Mouse (Mus musculus): ENCODE measurements at regions not wholly inside any gene's neighbourhood (a gene's known extent, or its start where the extent isn't known, plus 50 kb on each side); places are given as distances from the start of the nearest gene placed in this dataset.
"Not testable (repeated sequence)": the region's sequence is repeated elsewhere in the genome, so short reads cannot be mapped to it uniquely, and the experiment has no call there.

GRCm38 (mm10) chr6:102005627-102006026 lies 567.3 kb downstream of the Cntn3 start:
- 75% methylated on average over 3 of the region's 3 CpGs for WGBS
- no peak overlapping the region for H3K27ac ChIP-seq (replicated peaks)
- H3K36me3 ChIP-seq (replicated peaks) = no peaks in the 10 kb centered on the region
- H3K9me3 ChIP-seq = no peaks in the 10 kb centered on the region
- H3K4me1 ChIP-seq = no peaks in the 10 kb centered on the region
- H3K27me3 ChIP-seq (replicated peaks; ENCODE audit: low read depth, poor library complexity, severe bottlenecking) = no peaks in the 10 kb centered on the region
- DNase-seq (ENCODE audit: low spot score) = no peak
- H3K4me3 ChIP-seq = no peak overlapping the region

GRCm38 (mm10) chr6:101998181-101998580 lies 574.7 kb downstream of the Cntn3 start:
- no peaks in the 10 kb centered on the region for H3K4me1 ChIP-seq
- no peaks in the 10 kb centered on the region for H3K9me3 ChIP-seq
- whole genome bisulfite sequencing = 61% methylated on average over 2 of the region's 2 CpGs
- no peaks in the 10 kb centered on the region for H3K36me3 ChIP-seq (replicated peaks)
- no peak overlapping the region for H3K27ac ChIP-seq (replicated peaks)
- H3K27me3 ChIP-seq (replicated peaks; ENCODE audit: low read depth, poor library complexity, severe bottlenecking) = no peaks in the 10 kb centered on the region
- no peak overlapping the region for H3K4me3 ChIP-seq
- DNase-seq (ENCODE audit: low spot score) = no peak

DNA sequence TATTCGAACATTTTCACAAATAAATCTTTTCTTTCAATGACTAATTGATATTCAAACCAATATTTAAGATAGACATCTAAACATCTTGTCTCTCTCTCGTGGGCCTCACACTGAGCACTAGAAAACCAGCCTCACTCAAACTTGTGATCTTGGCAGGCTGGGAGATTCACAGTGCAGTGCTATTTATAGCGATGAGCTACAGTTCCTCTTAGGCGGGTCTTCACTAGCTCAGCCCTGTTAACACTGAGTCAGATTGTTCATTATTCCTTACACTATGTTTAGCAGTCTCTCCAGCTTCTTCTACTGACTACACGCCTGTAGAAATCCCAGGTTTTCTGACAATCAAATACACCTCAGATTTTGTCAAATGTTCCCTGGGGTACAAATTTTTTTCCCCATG lies 575.3 kb downstream of the Cntn3 start:
- Histone ChIP-seq H3K27me3 (replicated peaks; ENCODE audit: low read depth, poor library complexity, severe bottlenecking) (no peaks in the 10 kb centered on the region), H3K27ac (replicated peaks) (no peak overlapping the region), H3K9me3 (no peaks in the 10 kb centered on the region), H3K4me3 (no peak overlapping the region), H3K36me3 (replicated peaks) (no peaks in the 10 kb centered on the region), H3K4me1 (no peaks in the 10 kb centered on the region)
- 62% methylated on average over 5 of the region's 5 CpGs for WGBS
- no peak for DNase-seq (ENCODE audit: low spot score)

DNA sequence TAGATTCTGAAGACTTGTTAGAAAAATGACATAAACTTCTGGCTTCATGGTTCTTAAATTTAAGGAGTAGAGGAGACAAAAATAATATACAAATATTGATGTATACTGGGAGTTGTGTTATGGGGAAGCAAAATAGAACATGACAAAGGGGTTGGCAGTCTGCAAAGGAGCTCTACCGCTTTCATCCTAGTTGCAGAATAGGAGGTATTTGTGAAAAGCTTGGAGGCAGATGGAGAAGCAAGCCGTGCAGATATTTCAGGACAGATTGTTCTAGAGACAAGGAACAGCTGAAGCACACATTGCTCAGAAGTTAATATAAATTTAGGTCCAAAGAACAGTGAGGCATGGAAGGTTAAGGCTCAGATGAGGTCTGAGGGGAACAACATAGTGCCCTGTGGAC lies 580.1 kb downstream of the Cntn3 start:
- Histone ChIP-seq H3K9me3 (no peaks in the 10 kb centered on the region), H3K4me1 (no peaks in the 10 kb centered on the region), H3K36me3 (replicated peaks) (no peaks in the 10 kb centered on the region), H3K27ac (replicated peaks) (no peak overlapping the region), H3K4me3 (no peak overlapping the region), H3K27me3 (replicated peaks; ENCODE audit: low read depth, poor library complexity, severe bottlenecking) (no peaks in the 10 kb centered on the region)
- WGBS = 90% methylated on average over 2 of the region's 2 CpGs
- no peak for DNase-seq (ENCODE audit: low spot score)

DNA sequence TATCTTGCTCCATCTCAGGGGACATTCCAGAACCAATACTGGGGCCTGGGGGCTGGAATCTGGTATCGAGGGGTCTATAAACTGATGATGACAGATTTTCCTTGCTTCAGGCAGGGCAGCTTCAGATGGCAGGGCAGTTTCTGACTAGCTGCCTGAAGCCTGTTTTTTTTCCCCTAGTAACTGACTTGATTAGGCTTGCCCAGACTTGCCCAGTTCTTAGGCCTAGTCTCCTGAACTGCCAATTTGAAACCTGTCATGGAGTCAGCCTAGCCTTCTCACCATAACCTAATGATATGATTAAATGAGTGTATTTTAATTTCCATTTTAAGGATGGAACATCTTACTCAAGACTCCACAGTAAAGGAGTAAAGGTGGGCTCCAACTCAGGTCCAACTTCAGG lies 591.2 kb downstream of the Cntn3 start:
- Histone ChIP-seq H3K36me3 (replicated peaks) (no peaks in the 10 kb centered on the region), H3K4me1 (no peaks in the 10 kb centered on the region), H3K27me3 (replicated peaks; ENCODE audit: low read depth, poor library complexity, severe bottlenecking) (no peaks in the 10 kb centered on the region), H3K27ac (replicated peaks) (no peak overlapping the region), H3K4me3 (no peak overlapping the region), H3K9me3 (no peaks in the 10 kb centered on the region)
- 70% methylated on average over 1 of the region's 1 CpGs for WGBS
- DNase-seq (ENCODE audit: low spot score) = peak; percentile 8

DNA sequence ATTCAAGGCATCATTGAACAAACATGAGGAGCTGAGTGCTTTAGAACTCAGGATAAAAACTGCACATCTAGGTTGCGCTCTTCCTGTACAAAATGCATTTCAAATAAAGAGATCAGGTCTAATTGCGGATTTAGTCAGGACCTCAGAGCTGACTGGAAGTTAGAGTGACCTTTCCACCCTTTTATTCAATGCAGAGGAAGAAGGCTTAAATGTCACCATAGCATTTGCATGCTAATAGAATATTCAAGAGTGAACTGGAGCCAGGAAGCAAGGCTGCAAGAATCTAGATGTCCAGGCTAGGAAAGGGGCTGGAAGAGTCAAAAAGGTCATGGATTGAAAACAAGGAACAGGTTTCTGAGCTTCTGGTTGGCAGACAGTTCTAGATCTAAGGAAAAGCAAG lies 593.7 kb downstream of the Cntn3 start:
- H3K27ac ChIP-seq (replicated peaks) = no peak overlapping the region
- H3K4me1 ChIP-seq = no peaks in the 10 kb centered on the region
- DNase-seq (ENCODE audit: low spot score) = no peak
- H3K27me3 ChIP-seq (replicated peaks; ENCODE audit: low read depth, poor library complexity, severe bottlenecking) = no peaks in the 10 kb centered on the region
- 69% methylated on average over 2 of the region's 2 CpGs for WGBS
- H3K4me3 ChIP-seq = no peak overlapping the region
- H3K9me3 ChIP-seq = no peaks in the 10 kb centered on the region
- H3K36me3 ChIP-seq (replicated peaks) = no peaks in the 10 kb centered on the region

- Histone ChIP-seq H3K4me1 (no peaks in the 10 kb centered on the region), H3K36me3 (replicated peaks) (no peaks in the 10 kb centered on the region), H3K27ac (replicated peaks) (no peak overlapping the region), H3K27me3 (replicated peaks; ENCODE audit: low read depth, poor library complexity, severe bottlenecking) (no peaks in the 10 kb centered on the region), H3K4me3 (no peak overlapping the region), H3K9me3 (no peaks in the 10 kb centered on the region)
- DNase-seq (ENCODE audit: low spot score) = no peak
- WGBS = 89% methylated on average over 2 of the region's 2 CpGs
Measured at GRCm38 (mm10) chr6:101964941-101965340, 587.2 kb upstream of the Pdzrn3 start.

DNA sequence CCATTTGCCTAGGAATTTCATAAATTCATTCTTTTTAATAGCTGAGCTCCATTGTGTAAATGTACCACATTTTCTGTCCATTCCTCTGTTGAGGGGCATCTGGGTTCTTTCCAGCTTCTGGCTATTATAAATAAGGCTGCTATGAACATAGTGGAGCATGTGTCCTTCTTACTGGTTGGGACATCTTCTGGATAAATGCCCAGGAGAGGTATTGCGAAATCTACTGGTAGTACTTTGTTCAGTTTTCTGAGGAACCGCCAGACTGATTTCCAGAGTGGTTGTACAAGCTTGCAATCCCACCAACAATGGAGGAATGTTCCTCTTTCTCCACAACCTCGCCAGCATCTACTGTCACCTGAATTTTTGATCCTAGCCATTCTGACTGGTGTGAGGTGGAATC lies 583.8 kb upstream of the Pdzrn3 start:
- not testable (repeated sequence) for H3K9me3 ChIP-seq; H3K27ac ChIP-seq (replicated peaks); H3K36me3 ChIP-seq (replicated peaks); H3K4me1 ChIP-seq; H3K27me3 ChIP-seq (replicated peaks; ENCODE audit: low read depth, poor library complexity, severe bottlenecking); H3K4me3 ChIP-seq; DNase-seq (ENCODE audit: low spot score)
- WGBS = 82% methylated on average over 3 of the region's 3 CpGs

DNA sequence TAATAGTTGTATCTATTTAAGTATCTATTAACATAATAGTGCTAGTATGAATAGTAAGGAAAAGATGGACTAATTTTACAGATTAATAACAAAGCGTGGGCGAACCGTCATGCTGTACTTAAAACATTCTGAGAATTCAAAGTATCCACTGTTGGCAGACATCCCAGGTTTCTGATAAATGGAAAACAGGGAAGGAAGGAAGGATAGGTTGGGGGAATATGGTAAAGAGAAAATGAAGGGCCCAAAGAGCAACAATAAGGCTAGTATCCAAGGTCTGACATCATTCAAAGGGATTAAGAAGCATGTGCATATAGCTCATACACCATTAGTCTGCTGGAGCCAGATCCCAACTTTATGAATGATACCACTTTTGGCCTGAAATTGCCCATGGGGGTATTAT lies 572.0 kb upstream of the Pdzrn3 start:
- no peak for DNase-seq (ENCODE audit: low spot score)
- H3K27me3 ChIP-seq (replicated peaks; ENCODE audit: low read depth, poor library complexity, severe bottlenecking) = no peaks in the 10 kb centered on the region
- WGBS = 93% methylated on average over 3 of the region's 3 CpGs
- H3K9me3 ChIP-seq = no peaks in the 10 kb centered on the region
- H3K27ac ChIP-seq (replicated peaks) = no peak overlapping the region
- H3K36me3 ChIP-seq (replicated peaks) = no peaks in the 10 kb centered on the region
- H3K4me1 ChIP-seq = no peaks in the 10 kb centered on the region
- no peak overlapping the region for H3K4me3 ChIP-seq

GRCm38 (mm10) chr6:101948950-101949349 lies 571.3 kb upstream of the Pdzrn3 start:
- Histone ChIP-seq H3K9me3 (no peaks in the 10 kb centered on the region), H3K36me3 (replicated peaks) (no peaks in the 10 kb centered on the region), H3K27me3 (replicated peaks; ENCODE audit: low read depth, poor library complexity, severe bottlenecking) (no peaks in the 10 kb centered on the region), H3K4me3 (no peak overlapping the region), H3K27ac (replicated peaks) (no peak overlapping the region), H3K4me1 (no peaks in the 10 kb centered on the region)
- DNase-seq (ENCODE audit: low spot score) = no peak
- 93% methylated on average over 2 of the region's 2 CpGs for WGBS

GRCm38 (mm10) chr6:101940266-101940866 lies 562.7 kb upstream of the Pdzrn3 start:
- Histone ChIP-seq H3K27me3 (replicated peaks; ENCODE audit: low read depth, poor library complexity, severe bottlenecking) (no peaks in the 10 kb centered on the region), H3K27ac (replicated peaks) (no peak overlapping the region), H3K9me3 (no peaks in the 10 kb centered on the region), H3K4me3 (no peak overlapping the region), H3K36me3 (replicated peaks) (no peaks in the 10 kb centered on the region), H3K4me1 (peaks cover 3% of the 10 kb centered on the region; the same call in 1 of the 2 replicates)
- no peak for DNase-seq (ENCODE audit: low spot score)
- WGBS = 89% methylated on average over 3 of the region's 3 CpGs

GRCm38 (mm10) chr6:101938393-101938985 lies 560.8 kb upstream of the Pdzrn3 start:
- Histone ChIP-seq H3K27ac (replicated peaks) (no peak overlapping the region), H3K9me3 (no peaks in the 10 kb centered on the region), H3K36me3 (replicated peaks) (no peaks in the 10 kb centered on the region), H3K4me1 (peaks cover 3% of the 10 kb centered on the region; the same call in 1 of the 2 replicates), H3K27me3 (replicated peaks; ENCODE audit: low read depth, poor library complexity, severe bottlenecking) (no peaks in the 10 kb centered on the region), H3K4me3 (no peak overlapping the region)
- DNase-seq (ENCODE audit: low spot score) = no peak
- 71% methylated on average over 4 of the region's 4 CpGs for WGBS

DNA sequence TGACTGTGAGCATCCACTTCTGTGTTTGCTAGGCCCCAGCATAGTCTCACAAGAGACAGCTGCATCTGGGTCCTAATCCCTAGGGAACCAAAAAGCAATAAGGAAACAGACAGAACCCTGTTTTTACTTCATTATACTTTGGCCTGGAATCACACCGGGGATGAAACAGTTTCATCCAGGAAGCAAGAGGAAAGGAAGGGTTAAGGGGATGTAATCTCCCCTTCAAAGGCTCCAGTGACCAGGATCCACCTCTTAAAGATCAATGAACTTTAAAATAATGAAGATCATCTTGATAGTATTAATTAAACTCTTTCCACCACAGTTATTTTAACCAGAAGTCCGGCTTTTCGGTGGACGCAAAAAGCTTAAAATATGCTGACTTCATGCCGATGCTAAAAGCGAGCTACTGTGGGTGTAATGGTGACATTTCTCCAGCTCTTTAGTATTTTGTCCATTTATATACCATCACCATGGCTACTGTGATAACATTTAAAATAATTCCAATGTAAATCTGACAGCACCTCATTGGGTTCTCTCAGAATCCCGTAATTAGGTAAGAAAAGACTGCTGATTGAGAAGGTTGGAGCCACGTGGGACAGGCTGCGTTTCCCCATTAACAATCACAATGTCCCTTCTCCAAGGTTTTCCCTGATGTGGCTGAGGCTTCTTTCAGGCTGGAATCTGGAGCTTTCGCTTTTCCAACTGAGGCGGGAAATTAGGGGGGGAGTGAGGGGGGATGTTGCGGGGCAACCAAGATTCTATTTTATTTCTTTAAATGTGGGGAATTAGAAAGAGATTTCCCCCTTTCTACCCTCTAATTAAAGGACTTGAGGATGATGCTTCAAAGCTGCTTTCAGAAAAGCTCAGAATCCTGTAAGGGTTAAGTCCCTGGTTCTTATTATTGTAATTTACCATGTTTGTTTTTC lies 560.0 kb upstream of the Pdzrn3 start:
- DNase-seq (ENCODE audit: low spot score) = no peak
- Histone ChIP-seq H3K4me3 (no peak overlapping the region), H3K27ac (replicated peaks) (no peak overlapping the region), H3K4me1 (peaks cover 3% of the 10 kb centered on the region; the same call in 1 of the 2 replicates), H3K27me3 (replicated peaks; ENCODE audit: low read depth, poor library complexity, severe bottlenecking) (no peaks in the 10 kb centered on the region), H3K36me3 (replicated peaks) (no peaks in the 10 kb centered on the region), H3K9me3 (no peaks in the 10 kb centered on the region)
- 56% methylated on average over 12 of the region's 12 CpGs for WGBS
